Mouse (Mus musculus): Measurements from ENCODE around the gene Snx29. TPM values are rescaled to one million over a fixed set of nuclear protein-coding genes. Genes with fewer than 3 reads are reported as not detected.
"Not testable (repeated sequence)": the region's sequence is repeated elsewhere in the genome, so short reads cannot be mapped to it uniquely, and the experiment has no call there.

The Snx29 gene
- polyA plus RNA-seq, 1 experiment from 2014 or later: 8.2 TPM

GRCm38 (mm10) chr16:11565126-11565525 is 242.4 kb downstream of the Snx29 start:
- Histone ChIP-seq H3K4me1 (ENCODE audit: control insufficient read depth, insufficient read depth, low read length) (peaks cover 9% of the 10 kb centered on the region; the same call in 1 of the 2 replicates), H3K4me3 (ENCODE audit: low read length) (no peak overlapping the region), H3K27ac (ENCODE audit: low read length) (no peak overlapping the region), H3K9me3 (replicated peaks; ENCODE audit: control insufficient read depth, low read length) (no peaks in the 10 kb centered on the region), H3K27me3 (ENCODE audit: control insufficient read depth, insufficient read depth, low read length) (no peaks in the 10 kb centered on the region), H3K9ac (ENCODE audit: low read length) (no peak overlapping the region), H3K4me2 (ENCODE audit: low read depth, low read length) (no peak overlapping the region), H3K36me3 (ENCODE audit: control insufficient read depth, insufficient read depth) (no peaks in the 10 kb centered on the region)
- ATAC-seq (replicated peaks; ENCODE audit: extremely low read depth, insufficient read depth, low FRiP score): no peak
- WGBS: 65% methylated on average over 11 of the region's 11 CpGs

DNA sequence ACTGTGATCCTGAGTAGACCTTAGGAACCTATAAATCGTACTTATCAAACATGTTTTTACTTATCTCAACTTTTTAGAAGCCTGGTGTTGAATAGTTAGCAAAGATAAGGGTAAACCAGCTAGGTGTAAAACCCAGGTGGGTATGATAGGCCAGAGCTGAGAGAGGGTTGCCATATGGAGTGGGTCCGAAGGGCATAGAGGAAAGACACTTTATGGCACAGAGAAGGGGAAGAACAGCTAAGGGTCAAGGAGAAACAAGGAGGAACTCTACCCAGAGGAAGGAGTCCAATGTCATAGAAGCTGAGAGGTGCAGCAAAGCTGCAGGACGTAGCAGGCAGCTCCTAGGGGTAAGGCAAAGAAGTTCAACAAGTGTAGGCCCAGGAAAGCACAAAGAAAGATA is 244.9 kb downstream of the Snx29 start:
- no peak overlapping the region for H3K4me2 ChIP-seq (ENCODE audit: low read depth, low read length)
- H3K36me3 ChIP-seq (ENCODE audit: control insufficient read depth, insufficient read depth): no peaks in the 10 kb centered on the region
- H3K4me1 ChIP-seq (ENCODE audit: control insufficient read depth, insufficient read depth, low read length): peaks cover 9% of the 10 kb centered on the region; the same call in 1 of the 2 replicates
- H3K9me3 ChIP-seq (replicated peaks; ENCODE audit: control insufficient read depth, low read length): no peaks in the 10 kb centered on the region
- 69% methylated on average over 3 of the region's 3 CpGs for WGBS
- H3K27ac ChIP-seq (ENCODE audit: low read length): no peak overlapping the region
- no peak for ATAC-seq (replicated peaks; ENCODE audit: extremely low read depth, insufficient read depth, low FRiP score)
- no peak overlapping the region for H3K4me3 ChIP-seq (ENCODE audit: low read length)
- no peaks in the 10 kb centered on the region for H3K27me3 ChIP-seq (ENCODE audit: control insufficient read depth, insufficient read depth, low read length)
- no peak overlapping the region for H3K9ac ChIP-seq (ENCODE audit: low read length)

- no peak for ATAC-seq (replicated peaks; ENCODE audit: extremely low read depth, insufficient read depth, low FRiP score)
- Histone ChIP-seq H3K4me3 (ENCODE audit: low read length) (no peak overlapping the region), H3K36me3 (ENCODE audit: control insufficient read depth, insufficient read depth) (no peaks in the 10 kb centered on the region), H3K4me2 (ENCODE audit: low read depth, low read length) (no peak overlapping the region), H3K27ac (ENCODE audit: low read length) (no peak overlapping the region), H3K9ac (ENCODE audit: low read length) (no peak overlapping the region), H3K27me3 (ENCODE audit: control insufficient read depth, insufficient read depth, low read length) (no peaks in the 10 kb centered on the region), H3K9me3 (replicated peaks; ENCODE audit: control insufficient read depth, low read length) (no peaks in the 10 kb centered on the region), H3K4me1 (ENCODE audit: control insufficient read depth, insufficient read depth, low read length) (peaks cover 9% of the 10 kb centered on the region; the same call in 1 of the 2 replicates)
- 70% methylated on average over 4 of the region's 4 CpGs for WGBS
These were observed 245.4 kb downstream of the Snx29 start for GRCm38 (mm10) chr16:11568095-11568494.

GRCm38 (mm10) chr16:11568601-11569000 is 245.9 kb downstream of the Snx29 start:
- no peak overlapping the region for H3K9ac ChIP-seq (ENCODE audit: low read length)
- ATAC-seq (replicated peaks; ENCODE audit: extremely low read depth, insufficient read depth, low FRiP score): no peak
- peaks cover 7% of the 10 kb centered on the region; the same call in 1 of the 2 replicates for H3K4me1 ChIP-seq (ENCODE audit: control insufficient read depth, insufficient read depth, low read length)
- H3K4me2 ChIP-seq (ENCODE audit: low read depth, low read length): no peak overlapping the region
- H3K27ac ChIP-seq (ENCODE audit: low read length): no peak overlapping the region
- no peak overlapping the region for H3K4me3 ChIP-seq (ENCODE audit: low read length)
- no peaks in the 10 kb centered on the region for H3K27me3 ChIP-seq (ENCODE audit: control insufficient read depth, insufficient read depth, low read length)
- no peaks in the 10 kb centered on the region for H3K9me3 ChIP-seq (replicated peaks; ENCODE audit: control insufficient read depth, low read length)
- no peaks in the 10 kb centered on the region for H3K36me3 ChIP-seq (ENCODE audit: control insufficient read depth, insufficient read depth)

DNA sequence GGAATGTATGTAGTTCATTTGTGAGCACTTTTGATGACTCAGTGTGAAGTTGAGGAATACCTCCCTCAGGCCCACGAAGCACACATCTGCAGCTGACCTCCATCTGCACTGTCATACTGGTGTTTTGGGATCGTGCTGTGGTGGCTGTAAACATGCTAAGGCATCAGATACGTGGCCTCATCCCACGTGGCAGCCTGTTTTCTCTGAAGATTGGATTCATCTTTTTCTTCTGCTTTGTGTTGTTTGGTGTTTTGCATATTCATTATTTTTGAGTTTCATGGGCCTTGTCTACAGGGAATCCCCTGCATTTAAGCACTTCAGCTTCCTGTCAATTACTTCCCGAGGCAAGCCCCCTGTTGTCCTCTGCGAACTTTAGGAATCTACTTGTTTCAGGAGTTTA is 246.4 kb downstream of the Snx29 start:
- no peaks in the 10 kb centered on the region for H3K9me3 ChIP-seq (replicated peaks; ENCODE audit: control insufficient read depth, low read length)
- no peaks in the 10 kb centered on the region for H3K27me3 ChIP-seq (ENCODE audit: control insufficient read depth, insufficient read depth, low read length)
- ATAC-seq (replicated peaks; ENCODE audit: extremely low read depth, insufficient read depth, low FRiP score): no peak
- no peaks in the 10 kb centered on the region for H3K36me3 ChIP-seq (ENCODE audit: control insufficient read depth, insufficient read depth)
- H3K4me2 ChIP-seq (ENCODE audit: low read depth, low read length): no peak overlapping the region
- no peak overlapping the region for H3K4me3 ChIP-seq (ENCODE audit: low read length)
- H3K4me1 ChIP-seq (ENCODE audit: control insufficient read depth, insufficient read depth, low read length): peaks cover 2% of the 10 kb centered on the region; the same call in 1 of the 2 replicates
- H3K9ac ChIP-seq (ENCODE audit: low read length): no peak overlapping the region
- no peak overlapping the region for H3K27ac ChIP-seq (ENCODE audit: low read length)
- WGBS: 75% methylated on average over 6 of the region's 6 CpGs

GRCm38 (mm10) chr16:11570072-11570471 is 247.4 kb downstream of the Snx29 start:
- WGBS: 71% methylated on average over 2 of the region's 2 CpGs
- no peaks in the 10 kb centered on the region for H3K36me3 ChIP-seq (ENCODE audit: control insufficient read depth, insufficient read depth)
- H3K4me1 ChIP-seq (ENCODE audit: control insufficient read depth, insufficient read depth, low read length): 0 out of 2 replicates have a peak, but pooled peaks cover 2% of the 10 kb centered on the region
- H3K27me3 ChIP-seq (ENCODE audit: control insufficient read depth, insufficient read depth, low read length): no peaks in the 10 kb centered on the region
- H3K4me2 ChIP-seq (ENCODE audit: low read depth, low read length): no peak overlapping the region
- no peak overlapping the region for H3K4me3 ChIP-seq (ENCODE audit: low read length)
- H3K9ac ChIP-seq (ENCODE audit: low read length): no peak overlapping the region
- ATAC-seq (replicated peaks; ENCODE audit: extremely low read depth, insufficient read depth, low FRiP score): no peak
- H3K9me3 ChIP-seq (replicated peaks; ENCODE audit: control insufficient read depth, low read length): no peaks in the 10 kb centered on the region
- H3K27ac ChIP-seq (ENCODE audit: low read length): no peak overlapping the region

- no peak for ATAC-seq (replicated peaks; ENCODE audit: extremely low read depth, insufficient read depth, low FRiP score)
- Histone ChIP-seq H3K4me1 (ENCODE audit: control insufficient read depth, insufficient read depth, low read length) (no peaks in the 10 kb centered on the region), H3K27ac (ENCODE audit: low read length) (no peak overlapping the region), H3K9me3 (replicated peaks; ENCODE audit: control insufficient read depth, low read length) (no peaks in the 10 kb centered on the region), H3K4me2 (ENCODE audit: low read depth, low read length) (no peak overlapping the region), H3K36me3 (ENCODE audit: control insufficient read depth, insufficient read depth) (no peaks in the 10 kb centered on the region), H3K9ac (ENCODE audit: low read length) (no peak overlapping the region), H3K27me3 (ENCODE audit: control insufficient read depth, insufficient read depth, low read length) (no peaks in the 10 kb centered on the region), H3K4me3 (ENCODE audit: low read length) (no peak overlapping the region)
- 77% methylated on average over 3 of the region's 3 CpGs for WGBS
These were observed 251.8 kb downstream of the Snx29 start for GRCm38 (mm10) chr16:11574517-11574916.

DNA sequence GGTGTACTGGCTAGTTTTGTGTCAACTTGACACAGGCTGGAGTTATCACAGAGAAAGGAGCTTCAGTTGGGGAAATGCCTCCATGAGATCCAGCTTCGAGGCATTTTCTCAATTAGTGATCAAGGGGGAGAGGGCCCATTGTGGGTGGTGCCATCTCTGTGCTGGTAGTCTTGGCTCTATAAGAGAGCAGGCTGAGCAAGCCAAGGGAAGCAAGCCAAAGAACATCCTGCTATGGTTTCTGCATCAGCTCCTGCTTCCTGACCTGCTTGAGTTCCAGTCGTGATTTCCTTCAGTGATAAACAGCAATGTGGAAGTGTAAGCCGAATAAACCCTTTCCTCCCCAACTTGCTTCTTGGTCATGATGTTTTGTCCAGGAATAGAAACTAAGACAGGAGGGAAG is 253.0 kb downstream of the Snx29 start:
- not testable (repeated sequence) for H3K27me3 ChIP-seq (ENCODE audit: control insufficient read depth, insufficient read depth, low read length); H3K36me3 ChIP-seq (ENCODE audit: control insufficient read depth, insufficient read depth); H3K9ac ChIP-seq (ENCODE audit: low read length); H3K4me3 ChIP-seq (ENCODE audit: low read length); H3K4me2 ChIP-seq (ENCODE audit: low read depth, low read length); H3K27ac ChIP-seq (ENCODE audit: low read length); H3K9me3 ChIP-seq (replicated peaks; ENCODE audit: control insufficient read depth, low read length); H3K4me1 ChIP-seq (ENCODE audit: control insufficient read depth, insufficient read depth, low read length); ATAC-seq (replicated peaks; ENCODE audit: extremely low read depth, insufficient read depth, low FRiP score)
- 43% methylated on average over 3 of the region's 3 CpGs for WGBS

- ATAC-seq (replicated peaks; ENCODE audit: extremely low read depth, insufficient read depth, low FRiP score): no peak
- Histone ChIP-seq H3K27me3 (ENCODE audit: control insufficient read depth, insufficient read depth, low read length) (no peaks in the 10 kb centered on the region), H3K4me2 (ENCODE audit: low read depth, low read length) (no peak overlapping the region), H3K9ac (ENCODE audit: low read length) (no peak overlapping the region), H3K36me3 (ENCODE audit: control insufficient read depth, insufficient read depth) (no peaks in the 10 kb centered on the region), H3K4me3 (ENCODE audit: low read length) (no peak overlapping the region), H3K4me1 (ENCODE audit: control insufficient read depth, insufficient read depth, low read length) (peaks cover 24% of the 10 kb centered on the region), H3K9me3 (replicated peaks; ENCODE audit: control insufficient read depth, low read length) (no peaks in the 10 kb centered on the region), H3K27ac (ENCODE audit: low read length) (no peak overlapping the region)
- WGBS: 79% methylated on average over 3 of the region's 3 CpGs
These were observed 255.0 kb downstream of the Snx29 start for GRCm38 (mm10) chr16:11577541-11578255.
